Mouse (Mus musculus) embryonic stem cell, embryonic (primary cell): Measurements from ENCODE around the gene Neurl2.

ENCODE experiments used
- CTCF ChIA-PET, 4 experiments: fragments of 300-600 bp in 2 of 4; fragments of 350-600 bp in 2 of 4; sonication (Branson Sonifier 250); formaldehyde crosslinking; loops; one replicate each; lab custom pipeline; 2022; ENCODE audit warnings: inconsistent platforms in 2 of 4; lab: Charles Lee
- POLR2A ChIA-PET, 4 experiments: fragments of 300-600 bp in 2 of 4; fragments of 350-600 bp in 2 of 4; sonication (Branson Sonifier 250); formaldehyde crosslinking; loops; one replicate each; lab custom pipeline; 2022; ENCODE audit warnings: antibody characterized with exemption in 4 of 4, inconsistent platforms in 1 of 4; lab: Charles Lee

Neurl2 gene

GRCm38 (mm10) chr2:164864593-164864992 lies 31.3 kb upstream of the Neurl2 start:
- POLR2A ChIA-PET = interaction anchor here in 3 of 4 experiments (0.7 to 17.8 kb wide), 17 partner anchors 6 to 93 kb away, joined by 3 to 347 read pairs (median 5); partner anchors contain the start of genes Pcif1 (in 3 of the 3), Acot8 (in 2 of the 3), Zswim1 (in 2 of the 3) and Ctsa (in 1 of the 3)
- CTCF ChIA-PET = interaction anchor here in 3 of 4 experiments (0.5 to 1.7 kb wide), 3 partner anchors 13 to 71 kb away, joined by 3 to 8 read pairs (median 6); no protein-coding TSS in a partner anchor

- ChIA-PET POLR2A (interaction anchor here in 3 of 4 experiments (0.6 to 24.3 kb wide), 8 partner anchors 9 to 219 kb away, joined by 4 to 527 read pairs (median 8); partner anchors contain the start of genes Neurl2 (in 2 of the 3), Ctsa (in 1 of the 3), Pcif1 (in 1 of the 3) and Zswim1 (in 1 of the 3)), CTCF (interaction anchor here in 2 of 4 experiments (0.6 kb wide), 2 partner anchors 76 to 105 kb away, joined by 3 to 5 read pairs; no protein-coding TSS in a partner anchor)
Measured at GRCm38 (mm10) chr2:164863411-164863810, 30.2 kb upstream of the Neurl2 start.

GRCm38 (mm10) chr2:164862179-164862861 lies 29.1 kb upstream of the Neurl2 start:
- CTCF ChIA-PET = interaction anchor here in 3 of 4 experiments (0.7 to 1.3 kb wide), 5 partner anchors 9 to 1199 kb away, joined by 3 to 6 read pairs (median 3); no protein-coding TSS in a partner anchor

GRCm38 (mm10) chr2:164861094-164861493 lies 27.8 kb upstream of the Neurl2 start:
- POLR2A ChIA-PET = interaction anchor here in 3 of 4 experiments (0.7 to 24.3 kb wide), 21 partner anchors 9 to 563 kb away, joined by 3 to 527 read pairs (median 7); partner anchors contain the start of genes Acot8 (in 2 of the 3), Neurl2 (in 2 of the 3), Pcif1 (in 2 of the 3) and Zswim1 (in 2 of the 3)
- CTCF ChIA-PET = interaction anchor here in 3 of 4 experiments (1.0 to 1.5 kb wide), 3 partner anchors 11 to 43 kb away, joined by 3 to 5 read pairs (median 4); no protein-coding TSS in a partner anchor

More at GRCm38 (mm10) chr2:164862179-164862861, 29.1 kb upstream of the Neurl2 start:
- POLR2A ChIA-PET = interaction anchor here in 3 of 4 experiments (0.6 to 24.3 kb wide), 26 partner anchors 8 to 1925 kb away, joined by 3 to 527 read pairs (median 6); partner anchors contain the start of genes Acot8 (in 2 of the 3), Neurl2 (in 2 of the 3), Pcif1 (in 2 of the 3) and Zswim1 (in 2 of the 3)

GRCm38 (mm10) chr2:164859640-164860432 lies 26.6 kb upstream of the Neurl2 start:
- ChIA-PET POLR2A (interaction anchor here (0.6 to 24.3 kb wide), 43 partner anchors 8 to 1074 kb away, joined by 3 to 527 read pairs (median 4); partner anchors contain the start of genes Ctsa (in 3 of the 4), Zswim1 (in 3 of the 4), Acot8 (in 2 of the 4) and Neurl2 (in 2 of the 4)), CTCF (interaction anchor here (0.5 to 6.2 kb wide), 16 partner anchors 8 to 109 kb away, joined by 3 to 88 read pairs (median 4); partner anchors contain the start of gene Slc12a5 (in 1 of the 4))

- POLR2A ChIA-PET = interaction anchor here (0.6 to 24.3 kb wide), 38 partner anchors 8 to 1074 kb away, joined by 3 to 527 read pairs (median 4); partner anchors contain the start of genes Zswim1 (in 3 of the 4), Acot8 (in 2 of the 4), Ctsa (in 2 of the 4) and Neurl2 (in 2 of the 4)
- CTCF ChIA-PET = interaction anchor here (0.6 to 6.2 kb wide), 11 partner anchors 9 to 109 kb away, joined by 3 to 88 read pairs (median 3); partner anchors contain the start of gene Slc12a5 (in 1 of the 4)
Measured at GRCm38 (mm10) chr2:164859155-164859554, 25.9 kb upstream of the Neurl2 start.

- ChIA-PET CTCF (interaction anchor here in 2 of 4 experiments (0.6 to 6.2 kb wide), 8 partner anchors 11 to 928 kb away, joined by 3 to 88 read pairs (median 6); partner anchors contain the start of genes Ctsa (in 1 of the 2), Neurl2 (in 1 of the 2) and Zswim1 (in 1 of the 2)), POLR2A (interaction anchor here (0.5 to 24.3 kb wide), 48 partner anchors 9 to 1134 kb away, joined by 3 to 527 read pairs (median 8); partner anchors contain the start of genes Pcif1 (in 3 of the 4), Acot8 (in 2 of the 4), Ctsa (in 2 of the 4) and Neurl2 (in 2 of the 4))
Measured at GRCm38 (mm10) chr2:164857842-164858553, 24.7 kb upstream of the Neurl2 start.

- POLR2A ChIA-PET = interaction anchor here (0.5 to 24.3 kb wide), 62 partner anchors 9 to 1135 kb away, joined by 3 to 527 read pairs (median 7); partner anchors contain the start of genes Pcif1 (in 3 of the 4), Zswim1 (in 3 of the 4), Acot8 (in 2 of the 4) and Ctsa (in 2 of the 4)
- CTCF ChIA-PET = interaction anchor here (0.6 to 6.2 kb wide), 23 partner anchors 9 to 929 kb away, joined by 3 to 88 read pairs (median 5); partner anchors contain the start of genes Acot8 (in 1 of the 4), Ctsa (in 1 of the 4), Neurl2 (in 1 of the 4) and Snx21 (in 1 of the 4)
Measured at GRCm38 (mm10) chr2:164857101-164857821, 24.0 kb upstream of the Neurl2 start, which contains the start of gene Pltp. TSS of gene Pltp (minus strand) at chr2:164857711.

GRCm38 (mm10) chr2:164856309-164857100 lies 23.2 kb upstream of the Neurl2 start:
- ChIA-PET POLR2A (interaction anchor here (0.8 to 24.3 kb wide), 79 partner anchors 8 to 1136 kb away, joined by 3 to 527 read pairs (median 6); partner anchors contain the start of genes Ctsa (in 3 of the 4), Pcif1 (in 3 of the 4), Zswim1 (in 3 of the 4) and Acot8 (in 2 of the 4)), CTCF (interaction anchor here (0.6 to 6.2 kb wide), 34 partner anchors 8 to 461 kb away, joined by 3 to 88 read pairs (median 4); partner anchors contain the start of genes Acot8 (in 2 of the 4), Zswim3 (in 2 of the 4), Ctsa (in 1 of the 4) and Neurl2 (in 1 of the 4))

GRCm38 (mm10) chr2:164855572-164855971 lies 22.3 kb upstream of the Neurl2 start:
- ChIA-PET CTCF (interaction anchor here (0.7 to 6.2 kb wide), 18 partner anchors 9 to 462 kb away, joined by 3 to 88 read pairs (median 4); partner anchors contain the start of genes Ctsa (in 1 of the 4) and Neurl2 (in 1 of the 4)), POLR2A (interaction anchor here (0.7 to 24.3 kb wide), 54 partner anchors 9 to 435 kb away, joined by 3 to 527 read pairs (median 7); partner anchors contain the start of genes Ctsa (in 3 of the 4), Pcif1 (in 3 of the 4), Acot8 (in 2 of the 4) and Neurl2 (in 2 of the 4))

- POLR2A ChIA-PET = interaction anchor here in 3 of 4 experiments (0.6 to 24.3 kb wide), 12 partner anchors 9 to 761 kb away, joined by 3 to 527 read pairs (median 4); partner anchors contain the start of genes Ctsa (in 2 of the 3), Neurl2 (in 1 of the 3), Spata25 (in 1 of the 3) and Zswim1 (in 1 of the 3)
- CTCF ChIA-PET = interaction anchor here in 3 of 4 experiments (1.1 to 2.9 kb wide), 3 partner anchors 17 to 18 kb away, joined by 3 to 16 read pairs (median 10); no protein-coding TSS in a partner anchor
Measured at GRCm38 (mm10) chr2:164850061-164850460, 16.8 kb upstream of the Neurl2 start.

- POLR2A ChIA-PET = interaction anchor here (0.6 to 24.3 kb wide), 28 partner anchors 6 to 88 kb away, joined by 3 to 527 read pairs (median 7); partner anchors contain the start of genes Ctsa (in 3 of the 4), Zswim1 (in 3 of the 4), Acot8 (in 2 of the 4) and Neurl2 (in 2 of the 4)
- CTCF ChIA-PET = interaction anchor here (0.5 to 2.8 kb wide), 44 partner anchors 8 to 351 kb away, joined by 3 to 24 read pairs (median 4); partner anchors contain the start of genes Ctsa (in 3 of the 4), Acot8 (in 2 of the 4), Zswim3 (in 2 of the 4) and Neurl2 (in 1 of the 4)
Measured at GRCm38 (mm10) chr2:164845782-164846181, 12.5 kb upstream of the Neurl2 start.

GRCm38 (mm10) chr2:164835164-164835563 lies 1.9 kb upstream of the Neurl2 start:
- ChIA-PET POLR2A (interaction anchor here in 3 of 4 experiments (0.8 to 19.6 kb wide), 36 partner anchors 10 to 392 kb away, joined by 3 to 527 read pairs (median 6); partner anchors contain the start of genes Acot8 (in 3 of the 3), Zswim1 (in 3 of the 3), Zswim3 (in 3 of the 3) and Pltp (in 2 of the 3)), CTCF (interaction anchor here in 3 of 4 experiments (0.9 to 2.8 kb wide), 5 partner anchors 11 to 51 kb away, joined by 3 to 24 read pairs (median 3); no protein-coding TSS in a partner anchor)
